Mouse (Mus musculus): ENCODE results near the gene Wnt2. TPM values are rescaled to one million over a fixed set of nuclear protein-coding genes. Genes with fewer than 3 reads are reported as not detected.

Gene Wnt2
- polyA plus RNA-seq (2012; rRNA removed), result 1.4 and 1.5 TPM in 2 replicates

GRCm38 (mm10) chr6:18029746-18030656, at the start of gene Wnt2:
Wnt2 (minus strand) TSS chr6:18030585.

Other genes starting within 250 kb of the Wnt2 start
- 0.01 TPM in 1 of 2 replicates, not detected in the other for gene Asz1, start 78.5 kb upstream of the Wnt2 start, polyA plus RNA-seq (2012; rRNA removed)
- 0.02 and 0.06 TPM in 2 replicates for gene Cftr, start 140.1 kb upstream of the Wnt2 start, polyA plus RNA-seq (2012; rRNA removed)

Measured in liver, embryonic 18 days (tissue).